Mouse (Mus musculus) cerebellum, postnatal 10 days (tissue): ENCODE results near the gene Edn3.

Experiments
- DNase-seq, 2 experiments: peaks; one replicate each; pipeline ENCODE4 v3.0.0; 2021; ENCODE audit warnings: mixed read lengths in 2 of 2

Gene Edn3

DNA sequence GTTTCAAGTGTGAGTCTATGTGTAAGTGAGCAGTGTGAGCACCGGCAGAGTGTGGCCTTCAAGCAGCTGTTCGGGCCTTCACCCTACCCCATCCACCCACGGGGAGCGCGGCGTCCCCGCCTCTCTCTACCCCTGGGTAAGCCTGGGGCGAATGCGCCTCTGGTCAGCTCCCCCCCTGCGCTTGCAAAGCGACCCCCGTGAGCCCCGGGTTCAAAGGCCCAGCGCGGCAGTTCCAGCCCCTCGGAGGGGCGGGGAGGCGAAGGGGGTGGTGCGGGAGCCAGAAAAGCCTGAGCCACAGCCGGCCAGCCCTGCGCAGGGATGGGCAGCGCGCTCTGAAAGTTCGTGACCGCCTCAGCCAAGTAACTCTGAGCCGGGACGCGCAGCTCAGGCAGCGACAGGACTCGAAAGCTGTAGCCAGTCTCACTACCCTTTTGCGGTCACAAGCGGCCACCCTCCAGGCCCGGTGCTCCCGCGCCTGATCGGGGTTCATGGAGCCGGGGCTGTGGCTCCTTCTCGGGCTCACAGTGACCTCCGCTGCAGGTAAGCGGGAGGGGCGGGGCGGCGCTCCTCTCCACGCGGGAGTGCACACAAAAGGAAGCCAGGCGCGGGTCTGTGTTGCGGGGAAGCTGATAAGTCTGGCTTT, at the start of gene Edn3:
Gene Edn3 (plus strand): TSS at position 141 of the 643 bp plus-strand sequence.
- no peak for DNase-seq

GRCm38 (mm10) chr2:174712043-174712442, 48.4 kb upstream of the Edn3 start:
- DNase-seq = no peak

DNA sequence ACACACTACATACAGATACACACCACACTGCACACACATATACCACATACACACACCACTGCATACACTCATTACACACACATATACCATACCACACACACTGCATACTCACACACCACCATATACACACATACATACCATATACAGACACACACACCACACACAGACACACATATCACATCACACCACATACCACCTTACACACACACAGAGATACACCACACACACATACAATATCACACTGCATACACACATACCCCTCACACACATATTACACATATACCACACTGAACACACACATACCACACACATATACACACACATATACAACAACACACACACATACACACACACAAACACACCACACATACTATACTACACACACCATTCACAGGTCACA, 44.5 kb upstream of the Edn3 start:
- DNase-seq = no peak

DNA sequence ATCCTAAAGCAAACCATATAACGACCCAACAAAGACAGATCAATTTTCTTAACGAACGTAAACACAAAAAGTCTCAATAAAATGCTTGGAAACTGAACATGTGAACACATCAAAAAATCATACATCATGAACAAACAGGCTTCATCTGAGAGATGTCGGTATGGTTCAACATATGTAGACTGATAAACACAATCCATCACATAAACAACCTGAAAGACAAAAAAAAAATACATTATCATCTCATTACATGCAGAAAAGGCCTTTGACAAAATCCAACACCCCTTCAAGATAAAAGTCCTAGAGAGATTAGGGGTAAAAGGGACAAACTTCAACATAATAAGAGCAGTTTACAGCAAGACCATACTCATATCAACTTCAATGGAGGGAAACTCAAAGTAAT, 42.6 kb upstream of the Edn3 start:
- DNase-seq = no peak

DNA sequence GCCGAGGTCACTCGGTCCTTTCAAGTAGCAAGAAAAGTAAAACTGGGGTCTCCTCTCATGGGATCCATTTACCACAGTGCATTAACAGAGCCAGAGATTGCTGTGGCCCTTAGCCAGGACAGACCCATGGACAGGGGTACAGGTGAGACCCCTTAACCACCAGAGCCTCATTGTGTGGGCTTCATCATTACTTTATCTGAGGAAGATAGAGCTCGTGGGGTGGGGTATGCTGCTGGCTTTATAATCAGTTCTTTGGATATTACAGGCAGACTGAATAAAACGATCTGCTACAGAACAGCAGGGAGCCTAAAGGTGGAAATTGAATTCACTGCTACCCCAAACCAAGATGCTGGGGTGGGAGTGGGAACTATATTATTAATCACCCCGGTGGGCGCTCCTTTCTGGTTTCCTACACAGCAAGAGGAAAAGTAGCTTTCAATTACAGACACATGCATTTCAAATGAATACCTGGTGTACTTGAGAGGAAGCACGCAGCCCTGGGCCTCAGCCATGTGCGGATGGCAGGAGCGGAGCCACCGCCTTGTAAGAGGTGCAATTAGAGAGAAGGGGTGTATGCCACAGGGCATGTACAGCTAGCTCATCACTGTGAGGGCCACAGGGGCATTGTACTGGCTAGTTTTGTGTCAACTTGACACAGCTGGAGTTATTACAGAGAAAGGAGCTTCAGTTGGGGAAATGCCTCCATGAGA, 33.1 kb upstream of the Edn3 start:
- DNase-seq = no peak

DNA sequence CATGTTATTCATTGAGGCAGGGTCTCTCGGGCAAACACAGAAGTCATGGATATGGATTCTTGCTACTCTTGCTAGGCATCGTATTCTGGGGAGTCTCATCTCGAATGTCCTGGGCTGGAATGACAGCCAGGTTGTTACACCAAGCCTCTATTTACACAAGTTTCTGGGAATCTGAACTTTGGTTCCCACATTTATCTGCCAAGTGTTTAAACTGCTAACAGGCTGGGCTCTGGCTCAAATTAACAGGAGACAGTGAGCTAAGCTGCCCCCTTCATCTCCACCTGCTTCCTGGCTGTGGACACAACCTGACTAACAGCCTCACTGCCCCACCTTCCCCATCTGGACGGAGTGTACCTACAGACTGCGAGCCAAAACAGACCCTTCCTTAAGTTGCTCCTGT, 28.5 kb upstream of the Edn3 start:
- DNase-seq = no peak

- DNase-seq = no peak
These were observed 25.1 kb upstream of the Edn3 start for GRCm38 (mm10) chr2:174735270-174735669.

GRCm38 (mm10) chr2:174747182-174747581, 13.2 kb upstream of the Edn3 start:
- no peak for DNase-seq

- no peak for DNase-seq
These were observed 12.0 kb upstream of the Edn3 start for GRCm38 (mm10) chr2:174748381-174748780.

DNA sequence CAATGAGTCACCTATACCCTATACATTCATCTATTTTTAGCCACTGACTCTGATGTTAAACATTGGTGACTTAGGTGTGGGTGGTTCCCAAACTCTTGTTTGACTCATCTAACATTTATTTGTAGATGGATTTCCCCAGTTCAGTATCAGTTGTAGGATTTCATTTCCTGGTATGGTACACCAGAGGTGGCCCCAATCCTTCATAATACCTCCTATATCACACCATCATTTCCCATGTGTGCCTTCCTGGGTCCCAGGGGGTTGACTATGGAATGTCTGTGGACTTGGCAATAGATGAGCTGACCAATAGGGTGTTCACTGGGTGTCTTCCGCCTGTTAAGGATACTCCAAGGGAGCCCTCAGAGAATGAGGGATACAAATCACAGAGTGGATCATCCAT, 7.2 kb upstream of the Edn3 start:
- no peak for DNase-seq

- DNase-seq = no peak
These were observed 6.2 kb upstream of the Edn3 start for GRCm38 (mm10) chr2:174754231-174754630.

- no peak for DNase-seq
These were observed 1.2 kb upstream of the Edn3 start for GRCm38 (mm10) chr2:174759189-174759588.

GRCm38 (mm10) chr2:174761452-174762101, 1.2 kb downstream of the Edn3 start:
- DNase-seq = no peak

DNA sequence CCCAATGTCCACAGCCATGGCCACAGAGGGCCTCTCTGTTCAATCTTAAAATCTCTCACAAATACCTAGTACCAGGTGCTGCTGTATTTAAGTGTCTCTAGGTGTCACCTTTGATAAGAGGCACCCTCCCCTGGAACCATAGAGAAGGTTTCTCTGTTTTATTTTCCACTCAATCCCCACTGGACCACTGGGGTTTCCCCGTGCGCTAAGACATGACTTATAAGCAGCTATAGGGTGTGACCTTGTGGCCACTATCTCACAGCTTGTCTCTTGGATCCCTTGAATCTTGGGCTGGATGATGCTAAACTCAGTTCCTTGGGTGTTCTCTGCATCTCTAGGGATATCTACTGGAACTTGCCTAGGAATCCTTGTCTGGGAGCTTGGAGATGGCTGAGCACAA, 1.9 kb downstream of the Edn3 start:
- DNase-seq = no peak

DNA sequence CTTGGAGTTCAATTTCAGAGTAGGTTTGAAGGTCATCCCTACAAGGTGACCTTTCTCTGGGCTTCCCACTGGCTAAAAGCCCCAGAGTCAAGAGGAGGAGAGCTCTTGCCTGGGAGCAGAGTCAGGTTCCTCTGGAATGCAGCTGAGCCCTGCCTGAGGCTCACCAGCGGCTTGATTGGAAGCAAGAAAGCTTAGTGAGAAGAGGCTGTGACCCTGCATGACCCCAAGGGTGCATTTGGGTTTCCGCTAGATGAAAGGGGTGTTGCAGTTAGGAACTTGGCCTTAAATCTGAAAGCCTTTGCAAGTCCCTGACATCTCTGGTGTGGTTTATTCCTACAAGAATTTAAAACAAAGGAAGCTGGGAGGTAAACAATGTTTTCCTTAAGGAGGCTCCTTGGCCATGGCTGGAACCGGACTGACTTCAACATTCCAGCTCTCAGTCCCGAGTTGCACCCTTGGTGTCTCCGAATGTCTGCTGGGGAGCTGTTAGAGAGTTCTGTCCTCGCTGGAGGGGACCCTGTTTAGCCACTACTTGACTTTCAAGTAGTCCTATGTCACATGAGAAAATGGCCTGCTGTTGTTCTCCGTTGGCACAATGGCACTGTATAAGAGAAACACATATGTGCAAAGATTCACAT, 8.6 kb downstream of the Edn3 start:
- no peak for DNase-seq

GRCm38 (mm10) chr2:174774177-174775111, 14.0 kb downstream of the Edn3 start:
- no peak for DNase-seq

DNA sequence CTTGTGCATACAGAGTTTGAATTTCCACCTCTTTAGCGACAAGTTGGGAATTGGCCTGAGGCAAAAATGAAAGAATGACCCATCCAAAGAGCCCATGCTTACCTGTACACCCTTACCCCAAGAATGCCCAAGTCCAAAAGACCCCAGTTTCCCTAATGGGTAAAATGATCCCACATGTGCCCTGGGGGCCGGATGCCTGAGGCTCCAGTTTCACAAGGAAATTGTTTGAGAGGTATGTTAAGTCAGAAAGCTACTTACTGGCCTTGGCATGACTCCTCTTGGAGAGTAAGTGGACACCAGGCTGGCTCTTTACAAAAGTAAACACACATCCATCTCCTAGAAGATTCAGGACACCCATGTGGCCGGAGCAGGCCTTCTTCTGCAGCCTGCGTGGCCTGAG, 21.6 kb downstream of the Edn3 start:
- no peak for DNase-seq

- DNase-seq = no peak
These were observed 22.5 kb downstream of the Edn3 start for GRCm38 (mm10) chr2:174782880-174783279.

DNA sequence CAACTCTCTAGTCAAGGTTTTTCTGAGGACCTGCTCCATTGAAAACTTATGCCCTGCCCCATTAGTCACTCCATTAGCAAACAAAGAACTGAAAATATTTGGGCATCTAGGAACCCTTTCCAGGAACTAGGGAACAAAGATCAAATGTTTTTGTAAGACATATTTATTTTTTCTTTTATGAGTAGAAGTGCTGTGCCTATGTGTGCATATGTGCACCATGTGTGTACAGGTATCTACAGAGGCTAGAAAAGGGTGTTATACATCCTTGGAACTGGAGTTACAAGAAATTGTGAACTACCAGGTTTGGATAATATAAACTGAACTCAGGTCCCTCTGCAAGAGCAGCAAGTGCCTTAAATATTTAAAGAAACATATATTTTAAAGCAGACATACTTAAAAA, 28.4 kb downstream of the Edn3 start:
- DNase-seq = no peak

DNA sequence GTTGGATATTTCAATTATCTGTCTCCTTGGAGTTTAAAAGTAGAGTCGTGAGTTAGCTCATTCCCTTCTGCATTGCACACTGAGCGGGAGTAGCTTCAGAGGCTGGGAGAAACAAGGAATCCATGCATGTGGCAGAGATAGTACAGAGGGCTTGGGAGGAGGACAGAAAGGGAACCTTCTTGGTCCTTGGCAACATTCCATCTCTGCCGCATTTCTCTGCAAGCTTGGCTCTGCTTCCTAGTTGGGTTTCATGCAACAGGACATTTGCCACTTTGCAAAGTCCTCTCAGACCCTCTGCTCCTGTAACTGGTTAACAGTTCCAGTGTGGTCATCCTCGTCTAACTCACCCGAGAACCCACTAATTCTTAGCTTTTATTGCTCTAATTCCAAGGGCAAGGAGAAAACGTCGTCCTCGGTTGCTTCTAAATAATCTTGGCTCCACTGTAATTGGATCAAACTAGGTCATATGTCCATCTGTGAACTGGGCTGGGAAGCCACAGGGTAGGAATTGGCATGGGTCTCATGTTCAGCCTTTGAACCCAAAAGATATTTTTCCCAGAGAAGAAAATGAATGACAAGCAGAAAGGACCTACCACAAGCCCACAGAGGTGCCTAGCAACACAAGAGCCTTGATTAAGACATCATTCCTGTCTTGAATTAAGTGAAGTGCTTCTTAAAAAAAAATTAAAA, 32.2 kb downstream of the Edn3 start:
- peak; percentile 74 to 80 for DNase-seq

DNA sequence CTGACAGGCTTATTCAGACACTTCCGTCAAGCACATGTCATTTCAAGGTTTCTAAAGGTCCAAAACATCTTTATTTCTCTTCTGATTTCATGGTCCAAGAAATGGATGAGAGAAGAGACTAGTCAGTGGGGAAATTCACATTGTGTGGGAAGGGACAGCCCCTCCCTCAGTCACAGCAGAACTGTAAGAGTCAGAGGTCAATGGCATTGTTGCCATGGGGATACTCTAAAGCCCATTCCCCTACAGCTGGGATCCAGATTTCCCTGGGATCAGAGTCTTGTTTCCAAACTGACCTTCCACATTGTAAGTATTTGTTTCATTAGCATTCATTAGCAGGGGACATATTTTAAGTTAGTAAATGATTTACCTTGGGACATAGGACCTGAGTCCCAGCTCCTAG, 32.8 kb downstream of the Edn3 start:
- DNase-seq = no peak

DNA sequence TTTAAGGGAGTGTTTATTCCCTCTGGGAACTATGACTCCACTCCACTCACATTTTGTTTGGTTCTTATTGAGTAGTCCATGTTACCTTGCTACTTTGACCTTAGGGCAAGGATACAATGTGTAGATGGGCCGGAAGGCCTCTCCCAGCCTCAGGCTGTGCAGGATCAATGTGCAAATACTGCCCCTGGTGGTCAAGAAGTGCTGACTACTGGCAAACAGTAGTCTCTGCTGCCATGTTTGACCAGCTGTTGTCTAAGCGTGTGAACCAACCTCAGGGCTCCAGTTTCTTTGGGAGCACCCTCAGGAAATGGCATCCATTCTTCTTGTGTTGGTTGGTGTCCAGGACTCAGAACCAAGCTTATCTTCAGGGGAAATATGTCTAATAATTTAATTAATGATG, 36.6 kb downstream of the Edn3 start:
- no peak for DNase-seq
